Mouse (Mus musculus): ENCODE data around the gene Lig3. TPM values are rescaled to one million over a fixed set of nuclear protein-coding genes. Genes with fewer than 3 reads are reported as not detected.
"Not testable (repeated sequence)": the region's sequence is repeated elsewhere in the genome, so short reads cannot be mapped to it uniquely, and the experiment has no call there.

Lig3 gene
- total and polyA plus RNA-seq, 3 experiments, result 45.2 to 101 (median 45.7) TPM

- Histone ChIP-seq H3K9me3 (replicated peaks; ENCODE audit: low read length) (peaks cover 11% of the 10 kb centered on the region), H3K79me2 (replicated peaks; ENCODE audit: control insufficient read depth, extremely low read depth, insufficient read depth, poor library complexity, severe bottlenecking) (no peaks in the 10 kb centered on the region; the same call in 1 of the 2 replicates), H3K4me3 (replicated peaks in 1 of 3; ENCODE audit: low read depth in 2 of 3, low read length in 2 of 3, poor library complexity in 1 of 3) (no peak overlapping the region), H3K9ac (ENCODE audit: insufficient read depth, low read depth) (no peak overlapping the region), H3K36me3 (replicated peaks in 1 of 2; ENCODE audit: control insufficient read depth in 1 of 2, insufficient read depth in 1 of 2, low read length in 1 of 2) (peaks cover 4 to 5% of the 10 kb centered on the region in 2 experiments), H3K4me2 (ENCODE audit: insufficient read depth, low read depth, poor library complexity, severe bottlenecking) (no peak overlapping the region), H3K27me3 (replicated peaks) (no peaks in the 10 kb centered on the region), H3K27ac (ENCODE audit: insufficient read depth, low read depth) (no peak overlapping the region), H3K4me1 (ENCODE audit: control insufficient read depth in 1 of 2, insufficient read depth in 2 of 2) (peaks cover 6 to 44% of the 10 kb centered on the region in 2 experiments; a peak in 3 of 4 replicates)
- in situ Hi-C loops (cut with MboI; ENCODE audit: low pct_ligation_motif_present, low pct_unique_long_range_greater_than_20kb, low sequenced_read_pairs) (no loop called here), dilution Hi-C loops (cut with MboI; ENCODE audit: extremely low pct_ligation_motif_present, extremely low pct_unique_long_range_greater_than_20kb, low sequenced_read_pairs) (no loop called here)
- DNase-seq (ENCODE audit: extremely low read depth), result no peak
- TF ChIP-seq CHD2 (IDR thresholded peaks at IDR 0.05; ENCODE audit: low read length) (peak; percentile 40; the same call in 1 of the 2 replicates), ZKSCAN1 (IDR thresholded peaks at IDR 0.05; ENCODE audit: borderline replicate concordance, low read depth, low read length) (no peak)
Measured at GRCm38 (mm10) chr11:82831008-82831893, 50.3 kb downstream of the Lig3 start.

GRCm38 (mm10) chr11:82832402-82832801, 51.5 kb downstream of the Lig3 start:
- in situ Hi-C loops (cut with MboI; ENCODE audit: low pct_ligation_motif_present, low pct_unique_long_range_greater_than_20kb, low sequenced_read_pairs); H3K27ac ChIP-seq (ENCODE audit: insufficient read depth, low read depth); H3K79me2 ChIP-seq (replicated peaks; ENCODE audit: control insufficient read depth, extremely low read depth, insufficient read depth, poor library complexity, severe bottlenecking); dilution Hi-C loops (cut with MboI; ENCODE audit: extremely low pct_ligation_motif_present, extremely low pct_unique_long_range_greater_than_20kb, low sequenced_read_pairs); H3K9ac ChIP-seq (ENCODE audit: insufficient read depth, low read depth); H3K36me3 ChIP-seq (replicated peaks in 1 of 2; ENCODE audit: control insufficient read depth in 1 of 2, insufficient read depth in 1 of 2, low read length in 1 of 2); DNase-seq (ENCODE audit: extremely low read depth); H3K4me2 ChIP-seq (ENCODE audit: insufficient read depth, low read depth, poor library complexity, severe bottlenecking); H3K4me3 ChIP-seq (replicated peaks in 1 of 3; ENCODE audit: low read depth in 2 of 3, low read length in 2 of 3, poor library complexity in 1 of 3); H3K27me3 ChIP-seq (replicated peaks): not testable (repeated sequence)
- H3K9me3 ChIP-seq (replicated peaks; ENCODE audit: low read length), result peaks cover 22% of the 10 kb centered on the region
- H3K4me1 ChIP-seq (ENCODE audit: control insufficient read depth in 1 of 2, insufficient read depth in 2 of 2), result peaks cover 2 to 36% of the 10 kb centered on the region in 2 experiments; a peak in 3 of 4 replicates

- no peak for DNase-seq (ENCODE audit: extremely low read depth)
- no peak for TF ChIP-seq RCOR1 (conservative IDR thresholded peaks at IDR 0.05; ENCODE audit: low read depth, low read length)
- TF ChIP-seq MAFK (IDR thresholded peaks at IDR 0.05; ENCODE audit: insufficient replicate concordance, low read length), result no peak
- TF ChIP-seq BHLHE40 (IDR thresholded peaks at IDR 0.05; ENCODE audit: low read depth, low read length), result no peak
- TF ChIP-seq SIN3A (IDR thresholded peaks at IDR 0.05; ENCODE audit: low read length), result no peak
- TF ChIP-seq CHD2 (IDR thresholded peaks at IDR 0.05; ENCODE audit: low read length), result no peak
- TF ChIP-seq PAX5 (IDR thresholded peaks at IDR 0.05; ENCODE audit: low read length), result no peak
- no peak for TF ChIP-seq UBTF (IDR thresholded peaks at IDR 0.05; ENCODE audit: low read depth, low read length)
- TF ChIP-seq MEF2A (IDR thresholded peaks at IDR 0.05; ENCODE audit: borderline replicate concordance, low read depth, low read length), result no peak
- no peak for TF ChIP-seq ELF1 (IDR thresholded peaks at IDR 0.05; ENCODE audit: low read depth, low read length)
- no peak for TF ChIP-seq NRF1 (IDR thresholded peaks at IDR 0.05; ENCODE audit: low read depth, low read length)
- no peak for TF ChIP-seq POLR2AphosphoS2 (IDR thresholded peaks at IDR 0.05; ENCODE audit: low read depth, low read length)
- TF ChIP-seq CHD1 (IDR thresholded peaks at IDR 0.05; ENCODE audit: low read depth, low read length), result no peak
- no peak for TF ChIP-seq MYC (IDR thresholded peaks at IDR 0.05; ENCODE audit: low read depth, low read length)
- peaks cover 2 to 30% of the 10 kb centered on the region in 2 experiments; a peak in 3 of 4 replicates for H3K4me1 ChIP-seq (ENCODE audit: control insufficient read depth in 1 of 2, insufficient read depth in 2 of 2)
- no peaks in the 10 kb centered on the region for H3K27me3 ChIP-seq (replicated peaks)
- dilution Hi-C loops (cut with MboI; ENCODE audit: extremely low pct_ligation_motif_present, extremely low pct_unique_long_range_greater_than_20kb, low sequenced_read_pairs) (no loop called here), in situ Hi-C loops (cut with MboI; ENCODE audit: low pct_ligation_motif_present, low pct_unique_long_range_greater_than_20kb, low sequenced_read_pairs) (no loop called here)
- H3K79me2 ChIP-seq (replicated peaks; ENCODE audit: control insufficient read depth, extremely low read depth, insufficient read depth, poor library complexity, severe bottlenecking), result peaks cover 3% of the 10 kb centered on the region; the same call in 1 of the 2 replicates
- no peak overlapping the region for H3K4me2 ChIP-seq (ENCODE audit: insufficient read depth, low read depth, poor library complexity, severe bottlenecking)
- H3K4me3 ChIP-seq (replicated peaks in 1 of 3; ENCODE audit: low read depth in 2 of 3, low read length in 2 of 3, poor library complexity in 1 of 3), result no peak overlapping the region
- H3K9me3 ChIP-seq (replicated peaks; ENCODE audit: low read length), result peaks cover 37% of the 10 kb centered on the region
- no peak overlapping the region for H3K9ac ChIP-seq (ENCODE audit: insufficient read depth, low read depth)
- peaks cover 17 to 18% of the 10 kb centered on the region in 2 experiments for H3K36me3 ChIP-seq (replicated peaks in 1 of 2; ENCODE audit: control insufficient read depth in 1 of 2, insufficient read depth in 1 of 2, low read length in 1 of 2)
- H3K27ac ChIP-seq (ENCODE audit: insufficient read depth, low read depth), result no peak overlapping the region
Measured at GRCm38 (mm10) chr11:82833929-82834328, 53.0 kb downstream of the Lig3 start.

- H3K4me3 ChIP-seq (replicated peaks in 1 of 3; ENCODE audit: low read depth in 2 of 3, low read length in 2 of 3, poor library complexity in 1 of 3); in situ Hi-C loops (cut with MboI; ENCODE audit: low pct_ligation_motif_present, low pct_unique_long_range_greater_than_20kb, low sequenced_read_pairs); H3K27ac ChIP-seq (ENCODE audit: insufficient read depth, low read depth); H3K79me2 ChIP-seq (replicated peaks; ENCODE audit: control insufficient read depth, extremely low read depth, insufficient read depth, poor library complexity, severe bottlenecking); H3K9ac ChIP-seq (ENCODE audit: insufficient read depth, low read depth); DNase-seq (ENCODE audit: extremely low read depth); H3K27me3 ChIP-seq (replicated peaks); dilution Hi-C loops (cut with MboI; ENCODE audit: extremely low pct_ligation_motif_present, extremely low pct_unique_long_range_greater_than_20kb, low sequenced_read_pairs); H3K4me2 ChIP-seq (ENCODE audit: insufficient read depth, low read depth, poor library complexity, severe bottlenecking): not testable (repeated sequence)
- Histone ChIP-seq H3K4me1 (ENCODE audit: control insufficient read depth in 1 of 2, insufficient read depth in 2 of 2) (peaks cover 2 to 30% of the 10 kb centered on the region in 2 experiments; a peak in 3 of 4 replicates), H3K36me3 (replicated peaks in 1 of 2; ENCODE audit: control insufficient read depth in 1 of 2, insufficient read depth in 1 of 2, low read length in 1 of 2) (peaks cover 18 to 21% of the 10 kb centered on the region in 2 experiments), H3K9me3 (replicated peaks; ENCODE audit: low read length) (peaks cover 41% of the 10 kb centered on the region)
Measured at GRCm38 (mm10) chr11:82834359-82834758, 53.5 kb downstream of the Lig3 start.

Measured in CH12.LX (cell line).